Mouse (Mus musculus) thymus, adult 2 months (tissue): ENCODE data around the gene Msn.

Experiments used
- CTCF ChIP-seq: fragments of 200-500 bp; IDR thresholded peaks from 2 replicates; pipeline ENCODE4 v1.5.1; 2012; ENCODE audit warnings: mild to moderate bottlenecking, control low read depth, low read length, moderate library complexity, borderline replicate concordance; ENCODE audit not compliant: control insufficient read depth, poor library complexity, insufficient read depth; ENCODE audit errors: extremely low read depth
- POLR2A ChIP-seq: fragments of 200-500 bp; IDR thresholded peaks from 2 replicates; pipeline ENCODE4 v1.6.1; 2012; ENCODE audit warnings: mild to moderate bottlenecking, low read length, control low read depth, moderate library complexity; ENCODE audit not compliant: control insufficient read depth, poor library complexity, insufficient read depth; ENCODE audit errors: extremely low read depth

- no peak for TF ChIP-seq POLR2A
- TF ChIP-seq CTCF: no peak
Observed at GRCm38 (mm10) chrX:96107427-96108291, 11.8 kb downstream of the Msn start.
